Mouse (Mus musculus): Measurements from ENCODE around the gene Camk1d.
"Not testable (repeated sequence)": the region's sequence is repeated elsewhere in the genome, so short reads cannot be mapped to it uniquely, and the experiment has no call there.

The Camk1d gene

GRCm38 (mm10) chr2:5572314-5573006, 141.9 kb downstream of the Camk1d start:
- no peak for DNase-seq (ENCODE audit: low spot score in 2 of 2)

GRCm38 (mm10) chr2:5566611-5567010, 147.7 kb downstream of the Camk1d start:
- no peak for DNase-seq (ENCODE audit: low spot score in 2 of 2)

GRCm38 (mm10) chr2:5563685-5564084, 150.6 kb downstream of the Camk1d start:
- DNase-seq (ENCODE audit: low spot score in 2 of 2): no peak

- no peak for DNase-seq (ENCODE audit: low spot score in 2 of 2)
These were observed 152.9 kb downstream of the Camk1d start for GRCm38 (mm10) chr2:5561446-5561845.

GRCm38 (mm10) chr2:5553264-5553663, 161.1 kb downstream of the Camk1d start:
- DNase-seq (ENCODE audit: low spot score in 2 of 2): peak; percentile 50 to 52

- DNase-seq (ENCODE audit: low spot score in 2 of 2): no peak
These were observed 162.5 kb downstream of the Camk1d start for GRCm38 (mm10) chr2:5551758-5552255.

GRCm38 (mm10) chr2:5549334-5549733, 165.0 kb downstream of the Camk1d start:
- DNase-seq (ENCODE audit: low spot score in 2 of 2): no peak

- DNase-seq (ENCODE audit: low spot score in 2 of 2): peak; percentile 51 to 68
These were observed 165.4 kb downstream of the Camk1d start for GRCm38 (mm10) chr2:5548872-5549271.

GRCm38 (mm10) chr2:5540870-5541269, 173.4 kb downstream of the Camk1d start:
- peak in 1 of 2 experiments; percentile 28 for DNase-seq (ENCODE audit: low spot score in 2 of 2)

GRCm38 (mm10) chr2:5539894-5540293, 174.4 kb downstream of the Camk1d start:
- DNase-seq (ENCODE audit: low spot score in 2 of 2): not testable (repeated sequence)

- peak in 1 of 2 experiments; percentile 60 for DNase-seq (ENCODE audit: low spot score in 2 of 2)
These were observed 180.4 kb downstream of the Camk1d start for GRCm38 (mm10) chr2:5533868-5534267.

GRCm38 (mm10) chr2:5529992-5530391, 184.3 kb downstream of the Camk1d start:
- no peak for DNase-seq (ENCODE audit: low spot score in 2 of 2)

- DNase-seq (ENCODE audit: low spot score in 2 of 2): peak in 1 of 2 experiments; percentile 38
These were observed 195.1 kb downstream of the Camk1d start for GRCm38 (mm10) chr2:5519221-5519669.

- no peak for DNase-seq (ENCODE audit: low spot score in 2 of 2)
These were observed 199.2 kb downstream of the Camk1d start for GRCm38 (mm10) chr2:5515106-5515505.

- DNase-seq (ENCODE audit: low spot score in 2 of 2): no peak
These were observed 200.2 kb downstream of the Camk1d start for GRCm38 (mm10) chr2:5514095-5514494.

- DNase-seq (ENCODE audit: low spot score in 2 of 2): no peak
These were observed 200.7 kb downstream of the Camk1d start for GRCm38 (mm10) chr2:5513621-5514020.

- DNase-seq (ENCODE audit: low spot score in 2 of 2): no peak
These were observed 204.3 kb downstream of the Camk1d start for GRCm38 (mm10) chr2:5510042-5510441.

GRCm38 (mm10) chr2:5499620-5500019, 214.7 kb downstream of the Camk1d start:
- DNase-seq (ENCODE audit: low spot score in 2 of 2): no peak

- no peak for DNase-seq (ENCODE audit: low spot score in 2 of 2)
These were observed 224.4 kb downstream of the Camk1d start for GRCm38 (mm10) chr2:5489916-5490315.

GRCm38 (mm10) chr2:5487344-5487743, 227.0 kb downstream of the Camk1d start:
- no peak for DNase-seq (ENCODE audit: low spot score in 2 of 2)

GRCm38 (mm10) chr2:5486663-5487062, 227.7 kb downstream of the Camk1d start:
- no peak for DNase-seq (ENCODE audit: low spot score in 2 of 2)

- no peak for DNase-seq (ENCODE audit: low spot score in 2 of 2)
These were observed 228.5 kb downstream of the Camk1d start for GRCm38 (mm10) chr2:5485786-5486185.

- no peak for DNase-seq (ENCODE audit: low spot score in 2 of 2)
These were observed 234.4 kb downstream of the Camk1d start for GRCm38 (mm10) chr2:5479886-5480285.

GRCm38 (mm10) chr2:5478709-5479108, 235.6 kb downstream of the Camk1d start:
- DNase-seq (ENCODE audit: low spot score in 2 of 2): no peak
